Mouse (Mus musculus) MEL (cell line): Measurements from ENCODE around the gene Me1.

ENCODE experiments used
- CTCF ChIP-seq, 3 experiments: IDR thresholded peaks in 2 of 3; conservative IDR thresholded peaks in 1 of 3; 2 replicates each; pipeline ENCODE4 v1.5.1; 2011 to 2012; ENCODE audit warnings: low read length in 3 of 3, low read depth in 2 of 3, mild to moderate bottlenecking in 2 of 3, improper control_type of control experiment in 1 of 3, inconsistent platforms in 1 of 3, mixed read lengths in 1 of 3, moderate library complexity in 1 of 3; ENCODE audit not compliant: control insufficient read depth in 1 of 3, insufficient read depth in 1 of 3, poor library complexity in 1 of 3, severe bottlenecking in 1 of 3
- EP300 ChIP-seq, 2 experiments: IDR thresholded peaks; 2 replicates each; pipeline ENCODE4 v1.6.1; 2011; ENCODE audit warnings: improper control_type of control experiment in 2 of 2, low read length in 2 of 2, low read depth in 1 of 2, mild to moderate bottlenecking in 1 of 2
- POLR2A ChIP-seq, 2 experiments: IDR thresholded peaks; 2 replicates each; pipeline ENCODE4 v1.6.1; 2011 to 2012; ENCODE audit warnings: low read length in 2 of 2, mild to moderate bottlenecking in 2 of 2, control low read depth in 1 of 2, improper control_type of control experiment in 1 of 2, low read depth in 1 of 2, moderate library complexity in 1 of 2; ENCODE audit not compliant: control insufficient read depth in 1 of 2, insufficient read depth in 1 of 2, poor library complexity in 1 of 2

- TF ChIP-seq EP300 (IDR thresholded peaks at IDR 0.05; ENCODE audit: low read depth in 1 of 2, low read length in 2 of 2), result no peak
- no peak for TF ChIP-seq CTCF (IDR thresholded peaks at IDR 0.05 in 2 of 3, conservative IDR thresholded peaks at IDR 0.05 in 1 of 3; ENCODE audit: control insufficient read depth in 1 of 3, insufficient read depth in 1 of 3, low read depth in 2 of 3, low read length in 3 of 3, poor library complexity in 1 of 3, severe bottlenecking in 1 of 3)
- no peak for TF ChIP-seq POLR2A (IDR thresholded peaks at IDR 0.05; ENCODE audit: control insufficient read depth in 1 of 2, insufficient read depth in 1 of 2, low read depth in 1 of 2, low read length in 2 of 2, poor library complexity in 1 of 2)
Measured at GRCm38 (mm10) chr9:86570946-86571345, 124.8 kb downstream of the Me1 start.
